Mouse (Mus musculus): ENCODE results near the gene Rps6ka1. TPM values are rescaled to one million over a fixed set of nuclear protein-coding genes. Genes with fewer than 3 reads are reported as not detected.
"Not testable (repeated sequence)": the region's sequence is repeated elsewhere in the genome, so short reads cannot be mapped to it uniquely, and the experiment has no call there.

Gene Rps6ka1
- polyA plus RNA-seq (2012; rRNA removed): 10.8 and 12.8 TPM in 2 replicates

- DNase-seq (ENCODE audit: extremely low spot score in 1 of 2, low spot score in 1 of 2): peak in 1 of 2 experiments; percentile 54
These were observed at the start of gene Rps6ka1 for GRCm38 (mm10) chr4:133887672-133888453. Gene Rps6ka1, minus strand, starts transcription at chr4:133887797.

- no peak for DNase-seq (ENCODE audit: extremely low spot score in 1 of 2, low spot score in 1 of 2)
These were observed 44.2 kb upstream of the Rps6ka1 start for GRCm38 (mm10) chr4:133931785-133932184.

GRCm38 (mm10) chr4:133931349-133931748, 43.8 kb upstream of the Rps6ka1 start:
- DNase-seq (ENCODE audit: extremely low spot score in 1 of 2, low spot score in 1 of 2): no peak

- no peak for DNase-seq (ENCODE audit: extremely low spot score in 1 of 2, low spot score in 1 of 2)
These were observed 41.7 kb upstream of the Rps6ka1 start for GRCm38 (mm10) chr4:133929278-133929670.

GRCm38 (mm10) chr4:133928576-133929277, 41.1 kb upstream of the Rps6ka1 start:
- no peak for DNase-seq (ENCODE audit: extremely low spot score in 1 of 2, low spot score in 1 of 2)

GRCm38 (mm10) chr4:133925204-133925603, 37.6 kb upstream of the Rps6ka1 start:
- no peak for DNase-seq (ENCODE audit: extremely low spot score in 1 of 2, low spot score in 1 of 2)

- no peak for DNase-seq (ENCODE audit: extremely low spot score in 1 of 2, low spot score in 1 of 2)
These were observed 36.1 kb upstream of the Rps6ka1 start for GRCm38 (mm10) chr4:133923743-133924142.

GRCm38 (mm10) chr4:133918093-133918825, 30.7 kb upstream of the Rps6ka1 start:
- peak; percentile 46 to 56 for DNase-seq (ENCODE audit: extremely low spot score in 1 of 2, low spot score in 1 of 2)

- no peak for DNase-seq (ENCODE audit: extremely low spot score in 1 of 2, low spot score in 1 of 2)
These were observed 24.4 kb upstream of the Rps6ka1 start for GRCm38 (mm10) chr4:133911983-133912382.

GRCm38 (mm10) chr4:133910236-133911211, 22.9 kb upstream of the Rps6ka1 start:
- DNase-seq (ENCODE audit: extremely low spot score in 1 of 2, low spot score in 1 of 2): peak; percentile 87 to 95

GRCm38 (mm10) chr4:133908051-133908450, 20.5 kb upstream of the Rps6ka1 start:
- DNase-seq (ENCODE audit: extremely low spot score in 1 of 2, low spot score in 1 of 2): no peak

GRCm38 (mm10) chr4:133907086-133907485, 19.5 kb upstream of the Rps6ka1 start:
- DNase-seq (ENCODE audit: extremely low spot score in 1 of 2, low spot score in 1 of 2): no peak

- DNase-seq (ENCODE audit: extremely low spot score in 1 of 2, low spot score in 1 of 2): not testable (repeated sequence)
These were observed 18.7 kb upstream of the Rps6ka1 start for GRCm38 (mm10) chr4:133906336-133906735.

GRCm38 (mm10) chr4:133905167-133905566, 17.6 kb upstream of the Rps6ka1 start:
- DNase-seq (ENCODE audit: extremely low spot score in 1 of 2, low spot score in 1 of 2): no peak

- DNase-seq (ENCODE audit: extremely low spot score in 1 of 2, low spot score in 1 of 2): no peak
These were observed 16.7 kb upstream of the Rps6ka1 start for GRCm38 (mm10) chr4:133904326-133904725.

- no peak for DNase-seq (ENCODE audit: extremely low spot score in 1 of 2, low spot score in 1 of 2)
These were observed 15.8 kb upstream of the Rps6ka1 start for GRCm38 (mm10) chr4:133903372-133903771.

GRCm38 (mm10) chr4:133902510-133902909, 14.9 kb upstream of the Rps6ka1 start:
- DNase-seq (ENCODE audit: extremely low spot score in 1 of 2, low spot score in 1 of 2): no peak

GRCm38 (mm10) chr4:133900887-133901286, 13.3 kb upstream of the Rps6ka1 start:
- no peak for DNase-seq (ENCODE audit: extremely low spot score in 1 of 2, low spot score in 1 of 2)

- no peak for DNase-seq (ENCODE audit: extremely low spot score in 1 of 2, low spot score in 1 of 2)
These were observed 12.8 kb upstream of the Rps6ka1 start for GRCm38 (mm10) chr4:133900352-133900751.

GRCm38 (mm10) chr4:133899241-133899800, 11.7 kb upstream of the Rps6ka1 start:
- no peak for DNase-seq (ENCODE audit: extremely low spot score in 1 of 2, low spot score in 1 of 2)
